Mouse (Mus musculus) retina, adult 2 months (tissue): ENCODE results near the gene Abhd11.
A peak's percentile ranks its signal among the peaks of the same experiment; 100 is the strongest.
"Not testable (repeated sequence)": the region's sequence is repeated elsewhere in the genome, so short reads cannot be mapped to it uniquely, and the experiment has no call there.

Source experiments
- DNase-seq: peaks from one replicate; pipeline ENCODE4 v3.0.0-alpha.2; 2012; ENCODE audit warnings: low read depth, low spot score

Gene Abhd11

DNA sequence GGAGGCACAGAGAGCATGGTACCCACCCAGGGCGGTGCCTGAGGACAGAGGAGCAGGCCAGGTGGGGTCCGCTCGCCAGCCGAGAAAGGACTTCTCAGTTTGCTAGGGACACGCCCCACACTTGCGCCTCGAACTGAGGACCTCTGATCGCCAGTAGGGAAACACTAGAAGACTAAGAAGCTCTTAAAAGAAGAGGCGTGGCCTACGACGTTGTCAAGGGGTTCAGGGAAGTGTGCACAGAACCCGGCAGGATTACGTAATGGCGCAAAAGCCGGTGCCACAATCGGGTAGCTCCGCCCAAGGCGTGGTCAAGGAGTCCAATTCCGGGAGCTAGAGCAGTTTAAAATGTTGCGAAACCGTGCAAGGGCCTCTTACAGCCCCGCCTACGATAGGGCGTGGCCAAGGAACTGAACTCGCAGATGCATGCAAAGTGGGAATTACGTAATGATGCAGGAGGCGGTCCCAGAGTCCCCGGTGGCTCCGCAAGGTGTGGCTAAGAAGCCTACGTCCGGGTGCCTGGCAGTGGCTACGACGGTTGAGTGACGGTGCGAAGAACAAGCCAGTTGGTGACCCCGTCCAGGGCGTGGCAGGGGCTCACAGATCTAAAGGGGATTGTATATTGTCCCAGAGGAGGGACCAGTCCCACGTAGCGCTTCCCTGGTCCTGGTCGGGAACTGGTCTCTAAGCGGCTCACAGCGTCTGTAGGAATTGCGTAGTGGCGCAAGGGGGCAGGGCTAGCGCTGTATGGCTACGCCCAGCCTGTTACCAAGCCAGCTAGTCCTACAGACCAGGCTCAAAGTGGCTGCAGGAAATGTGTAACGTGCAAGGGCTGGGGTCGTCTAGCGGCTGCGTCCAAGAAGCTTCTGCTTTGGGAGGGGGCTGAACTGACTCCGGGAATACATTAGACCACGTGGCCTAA is at the start of gene Abhd11:
Gene Abhd11, plus strand, starts transcription at position 482 of the 919 bp plus-strand sequence.
- DNase-seq: peak; percentile 99

GRCm38 (mm10) chr5:134960430-134960829 is 48.5 kb upstream of the Abhd11 start:
- DNase-seq: no peak

GRCm38 (mm10) chr5:134961519-134961918 is 47.4 kb upstream of the Abhd11 start:
- no peak for DNase-seq

- no peak for DNase-seq
Observed at GRCm38 (mm10) chr5:134963546-134963945, 45.4 kb upstream of the Abhd11 start.

- DNase-seq: not testable (repeated sequence)
Observed at GRCm38 (mm10) chr5:134964655-134965054, 44.3 kb upstream of the Abhd11 start.

DNA sequence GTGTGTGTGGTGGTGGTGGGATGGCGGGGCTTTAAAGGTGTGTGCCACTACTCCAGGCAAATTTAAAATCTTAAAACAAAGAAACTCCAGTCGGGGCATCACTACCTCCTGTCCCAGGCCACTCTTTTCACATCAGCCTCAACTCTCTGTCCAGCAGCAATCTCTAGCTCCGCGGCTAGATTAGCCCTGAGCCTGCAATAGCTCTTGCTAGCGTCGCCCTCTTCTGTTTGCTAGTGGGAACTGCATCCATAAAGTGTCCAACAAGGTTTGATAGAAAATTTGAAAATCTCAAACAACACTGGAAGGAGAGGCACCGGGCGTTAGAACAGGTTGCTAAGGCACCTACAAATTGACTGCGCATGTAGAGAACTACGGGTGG is 43.5 kb upstream of the Abhd11 start:
- peak; percentile 49 for DNase-seq

DNA sequence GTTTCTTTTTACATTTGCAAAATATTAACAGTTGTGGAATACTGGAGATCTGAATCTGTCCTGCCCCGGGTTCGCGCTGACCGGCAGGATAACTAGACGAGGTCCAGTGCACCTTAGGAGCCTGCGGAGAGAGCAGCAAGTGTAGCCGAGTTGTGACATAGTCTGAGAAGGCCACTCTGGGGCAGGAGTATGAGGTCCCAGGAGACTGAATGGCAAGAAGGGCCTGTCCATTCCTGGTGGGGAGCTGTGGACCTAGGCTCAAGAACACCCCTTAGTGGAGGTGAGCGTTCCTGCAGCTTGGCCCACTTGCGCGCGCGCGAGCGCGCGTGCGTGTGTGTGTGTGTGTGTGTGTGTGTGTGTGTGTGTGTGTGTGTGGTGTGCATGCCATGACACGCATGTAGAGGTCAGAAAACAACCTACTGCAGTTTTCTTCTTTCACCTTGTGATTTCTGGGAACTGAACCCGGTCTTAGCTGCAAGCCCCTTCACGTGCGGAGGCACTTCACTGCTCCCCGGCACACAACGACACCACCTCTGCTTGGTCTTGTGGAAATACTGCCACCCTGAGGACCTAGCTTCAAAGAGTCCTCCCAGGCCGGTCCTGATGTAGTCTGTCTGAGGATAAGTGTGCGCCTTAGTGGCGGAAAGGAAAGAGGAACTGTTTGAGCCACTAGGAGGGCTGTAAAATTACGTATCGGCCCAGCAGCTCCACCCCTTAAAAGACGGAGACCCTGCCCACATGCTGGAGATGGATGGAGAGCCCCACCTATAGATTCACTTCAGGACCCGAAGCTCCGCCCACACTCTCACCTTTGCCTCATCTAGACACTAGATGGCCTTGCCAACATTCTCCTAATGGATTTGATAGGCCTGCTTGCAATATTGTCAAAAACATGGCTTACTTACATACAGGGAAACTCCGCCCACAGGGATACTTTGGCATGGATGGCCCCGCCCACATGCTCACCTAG is 42.8 kb upstream of the Abhd11 start:
- no peak for DNase-seq

DNA sequence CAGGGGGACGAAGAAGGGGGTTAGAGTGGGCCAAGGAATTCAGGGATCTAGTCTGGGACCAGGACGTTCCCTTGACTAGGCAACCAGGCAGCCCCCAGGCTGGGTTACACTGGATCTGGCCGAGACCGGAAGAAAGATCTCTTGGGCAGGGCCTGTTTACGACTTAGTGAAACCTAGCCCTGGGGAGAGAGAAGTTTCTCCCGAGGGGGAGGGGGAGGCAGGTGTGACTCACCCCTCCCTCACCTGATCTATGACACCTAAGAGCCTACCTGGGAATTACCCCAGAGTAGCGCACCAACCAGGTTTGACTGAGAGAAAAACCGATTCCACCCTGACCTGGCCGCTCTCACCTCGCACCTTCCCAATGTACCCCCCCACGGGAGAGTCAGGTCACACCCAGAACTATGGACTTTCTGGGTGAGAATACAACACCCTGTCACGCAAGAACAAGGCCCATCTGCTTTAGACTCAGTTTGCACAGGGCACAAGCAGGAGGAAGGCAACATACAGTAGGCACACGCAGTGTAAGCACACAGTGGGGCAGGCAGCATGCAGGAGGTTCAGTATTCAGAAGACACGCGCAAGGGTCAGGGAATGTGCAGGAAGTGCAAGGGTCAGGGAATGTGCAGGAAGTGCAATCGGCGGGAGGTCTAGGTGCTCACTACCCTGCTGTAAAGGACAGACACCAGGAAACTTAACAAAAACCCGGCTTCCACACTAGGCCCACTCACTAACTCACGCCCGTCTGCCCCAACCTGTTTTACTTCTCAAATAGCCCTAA is 41.6 kb upstream of the Abhd11 start:
- no peak for DNase-seq

DNA sequence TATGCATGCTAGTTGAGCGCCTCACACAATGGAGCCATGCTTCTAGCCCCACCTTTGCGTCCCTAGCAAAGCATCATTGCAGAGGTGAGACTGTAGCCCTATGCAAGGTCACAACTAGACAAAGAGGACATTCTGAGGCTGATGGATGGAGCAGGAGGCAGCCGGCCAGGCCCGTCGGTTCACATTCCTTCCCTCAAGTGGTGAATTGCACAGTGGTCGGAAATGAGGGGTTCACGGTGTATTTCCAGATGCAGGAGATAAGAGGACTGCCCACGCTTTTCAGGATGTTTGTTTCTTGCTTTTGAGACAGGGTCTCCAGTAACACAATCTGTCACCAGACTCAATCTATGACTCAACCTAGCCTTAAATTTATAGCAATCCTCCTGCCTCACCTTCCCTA is 38.3 kb upstream of the Abhd11 start:
- DNase-seq: no peak

GRCm38 (mm10) chr5:134973081-134973480 is 35.9 kb upstream of the Abhd11 start:
- no peak for DNase-seq

DNA sequence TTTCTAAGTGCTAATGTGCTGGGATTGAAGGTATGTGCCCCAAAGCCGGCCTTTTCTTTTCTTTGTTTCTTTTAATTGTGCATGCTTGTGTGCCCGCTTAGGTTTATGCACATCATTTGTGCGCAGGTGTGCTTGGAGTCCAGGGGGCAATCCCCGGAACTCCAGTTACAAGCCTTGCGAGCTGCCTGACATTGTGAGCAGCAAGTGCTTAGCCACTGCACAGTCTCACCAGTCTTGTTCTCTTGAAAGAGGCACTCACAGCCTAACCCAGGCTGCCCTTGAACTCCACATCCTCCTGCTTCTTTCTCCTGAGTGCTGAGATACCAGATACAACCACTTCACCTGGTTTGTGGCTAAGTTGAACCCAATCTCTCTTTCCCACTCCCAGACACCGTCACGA is 35.4 kb upstream of the Abhd11 start:
- no peak for DNase-seq

- no peak for DNase-seq
Observed at GRCm38 (mm10) chr5:134974294-134974693, 34.7 kb upstream of the Abhd11 start.

- DNase-seq: no peak
Observed at GRCm38 (mm10) chr5:134974921-134975320, 34.0 kb upstream of the Abhd11 start.

GRCm38 (mm10) chr5:134976164-134976563 is 32.8 kb upstream of the Abhd11 start:
- no peak for DNase-seq

DNA sequence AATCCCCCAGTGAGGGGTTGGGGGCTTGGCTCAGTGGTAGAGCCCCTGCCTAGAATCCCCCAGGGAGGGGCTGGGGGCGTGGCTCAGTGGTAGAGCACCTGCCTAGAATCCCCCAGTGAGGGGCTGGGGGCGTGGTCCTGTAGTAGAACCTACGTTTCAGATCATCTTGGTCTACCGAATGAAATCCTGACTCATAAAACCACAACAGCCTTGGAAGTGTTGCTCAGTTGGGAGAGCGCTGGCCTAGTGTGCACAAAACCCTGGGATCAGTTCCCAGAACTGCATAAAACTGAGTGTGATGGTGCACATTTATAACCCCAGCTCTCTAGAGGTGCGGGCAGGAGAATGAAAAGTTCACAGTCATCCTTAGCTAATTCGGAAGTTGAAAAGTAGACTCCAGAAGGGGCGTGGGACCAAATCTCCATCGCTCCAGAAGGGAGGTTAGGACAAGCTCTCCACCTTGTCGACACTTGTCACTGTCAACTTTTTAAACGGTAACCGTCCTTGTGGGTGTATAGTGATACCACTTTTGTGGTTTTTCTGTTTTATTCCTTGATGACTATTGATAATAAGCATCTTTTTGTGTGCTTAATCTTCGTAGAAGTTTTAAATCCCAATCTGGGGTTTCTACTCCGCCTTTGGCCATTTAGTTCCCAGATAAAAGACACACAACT is 32.2 kb upstream of the Abhd11 start:
- DNase-seq: no peak

DNA sequence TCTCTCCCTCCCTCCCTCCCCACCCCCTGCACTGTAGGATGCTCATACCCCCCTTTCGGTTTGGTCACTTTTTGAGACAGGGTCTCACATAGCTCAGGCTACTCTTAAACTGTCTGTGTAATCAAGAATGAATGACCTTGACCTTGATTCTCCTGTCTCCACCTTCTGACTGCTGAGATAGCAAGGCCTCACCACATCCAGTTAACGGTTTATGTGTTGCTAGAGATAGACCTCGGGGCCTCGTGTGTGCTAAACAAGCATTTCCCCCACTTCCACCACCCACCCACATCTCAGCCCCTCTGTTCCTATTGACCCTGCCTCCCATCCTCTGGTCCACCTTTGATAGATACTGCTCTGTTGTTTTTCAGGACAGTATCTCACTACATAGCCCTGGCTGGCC is 31.1 kb upstream of the Abhd11 start:
- DNase-seq: no peak

- DNase-seq: no peak
Observed at GRCm38 (mm10) chr5:134981149-134981548, 27.8 kb upstream of the Abhd11 start.

GRCm38 (mm10) chr5:134983111-134983510 is 25.8 kb upstream of the Abhd11 start:
- DNase-seq: no peak

GRCm38 (mm10) chr5:134983771-134984170 is 25.2 kb upstream of the Abhd11 start:
- DNase-seq: no peak

GRCm38 (mm10) chr5:134985633-134986297 is 23.2 kb upstream of the Abhd11 start, which contains the start of gene Cldn3:
TSS of gene Cldn3 (plus strand) at chr5:134986214.
- DNase-seq: no peak
